Mouse (Mus musculus) heart, adult 8-10 months (tissue): ENCODE data around the gene Amer2. TPM values are rescaled to one million over a fixed set of nuclear protein-coding genes. Genes with fewer than 3 reads are reported as not detected.

ENCODE experiments used
- DNase-seq: peaks from one replicate; pipeline ENCODE4 v3.0.0; 2022; ENCODE audit warnings: low spot score
- total RNA-seq, 4 experiments: library from RNA; stranded (reverse); gene quantifications; 2 replicates each; pipeline ENCODE4 v1.2.4; 2022

The Amer2 gene
- total RNA-seq, 4 experiments from 2014 or later: not detected

DNA sequence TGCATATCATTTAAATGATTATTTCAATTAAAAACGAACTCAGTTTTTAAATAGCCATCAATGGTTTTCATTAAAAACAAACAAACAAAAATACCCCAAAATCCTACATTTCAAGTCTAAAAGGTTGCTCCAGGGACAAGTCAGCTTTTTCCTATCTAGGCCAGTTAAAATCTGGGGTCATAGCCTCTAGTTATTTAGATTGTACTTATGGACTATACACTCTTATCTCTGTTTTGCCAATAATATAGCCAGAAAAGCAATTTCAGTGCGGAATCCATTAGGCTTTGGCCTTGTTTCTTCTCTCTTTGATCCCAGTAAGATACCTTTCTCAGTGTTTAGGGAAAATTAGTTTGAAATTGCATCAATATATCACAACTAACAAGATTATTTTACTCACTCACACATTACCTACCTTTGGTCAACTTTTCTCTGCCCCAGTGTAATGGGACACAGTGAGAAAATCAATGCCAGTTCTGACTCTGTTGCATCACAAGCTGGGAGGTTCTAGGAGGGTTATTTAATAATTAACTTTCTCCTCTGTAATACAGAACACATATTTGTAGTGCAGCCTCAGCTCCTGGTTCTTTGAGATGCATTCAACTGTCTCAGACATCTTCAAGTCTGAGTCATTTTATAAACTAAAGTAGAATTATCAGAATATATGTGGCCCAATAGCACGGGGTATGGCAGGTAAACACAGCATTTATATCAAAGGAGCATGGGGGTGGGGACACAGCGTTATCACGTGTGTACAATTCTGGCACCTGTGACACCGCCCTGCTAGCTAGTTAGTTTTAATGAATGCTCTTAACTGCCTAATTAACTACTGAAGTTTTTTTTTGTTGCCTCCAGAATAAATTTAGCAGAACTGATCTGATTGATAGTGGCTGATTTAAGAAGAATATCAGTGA is 13.8 kb downstream of the Amer2 start:
- no peak for DNase-seq

DNA sequence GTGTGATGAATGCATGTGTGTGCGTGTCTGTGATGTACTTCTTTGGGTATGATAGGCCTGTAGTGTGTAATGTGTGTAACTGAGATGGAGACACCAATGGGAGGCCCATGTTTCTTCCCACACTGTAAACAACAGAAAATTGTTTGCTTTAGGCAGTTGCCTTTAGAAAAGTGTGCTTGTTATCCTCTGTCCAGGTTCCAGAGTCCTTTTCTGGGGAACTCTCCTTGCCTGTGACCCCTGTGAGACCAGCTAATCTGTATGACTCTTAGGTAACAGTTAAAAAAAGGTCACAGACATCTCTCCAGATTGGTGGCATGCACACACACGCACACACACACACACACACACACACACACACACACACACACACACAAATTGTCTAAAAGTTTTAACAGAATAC is 15.3 kb downstream of the Amer2 start:
- no peak for DNase-seq

- DNase-seq: no peak
These were observed 19.1 kb downstream of the Amer2 start for GRCm38 (mm10) chr14:60392202-60392601.

- no peak for DNase-seq
These were observed 24.3 kb downstream of the Amer2 start for GRCm38 (mm10) chr14:60397321-60397720.

DNA sequence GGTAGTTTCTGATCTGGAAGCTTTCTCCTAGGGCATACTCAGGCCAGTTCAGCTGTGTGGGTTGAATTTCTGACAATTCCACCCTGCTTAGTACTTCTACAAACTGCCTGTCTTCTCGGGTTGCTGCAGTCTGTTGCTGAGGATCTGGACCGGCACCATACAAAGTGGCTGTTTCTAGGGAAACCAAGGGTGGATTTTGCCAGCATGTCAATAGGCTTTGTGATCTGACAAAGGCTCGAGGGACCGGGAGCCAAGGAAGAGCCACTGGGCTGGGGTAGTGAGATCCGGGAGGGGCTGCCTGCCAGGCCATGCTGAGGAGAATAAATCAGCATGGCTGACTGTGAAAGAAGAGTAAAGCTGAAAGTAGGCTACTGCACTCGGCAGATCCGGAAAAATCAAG is 25.8 kb downstream of the Amer2 start:
- no peak for DNase-seq

- no peak for DNase-seq
These were observed 30.2 kb downstream of the Amer2 start for GRCm38 (mm10) chr14:60403228-60403627.

- no peak for DNase-seq
These were observed 32.8 kb downstream of the Amer2 start for GRCm38 (mm10) chr14:60405829-60406228.

DNA sequence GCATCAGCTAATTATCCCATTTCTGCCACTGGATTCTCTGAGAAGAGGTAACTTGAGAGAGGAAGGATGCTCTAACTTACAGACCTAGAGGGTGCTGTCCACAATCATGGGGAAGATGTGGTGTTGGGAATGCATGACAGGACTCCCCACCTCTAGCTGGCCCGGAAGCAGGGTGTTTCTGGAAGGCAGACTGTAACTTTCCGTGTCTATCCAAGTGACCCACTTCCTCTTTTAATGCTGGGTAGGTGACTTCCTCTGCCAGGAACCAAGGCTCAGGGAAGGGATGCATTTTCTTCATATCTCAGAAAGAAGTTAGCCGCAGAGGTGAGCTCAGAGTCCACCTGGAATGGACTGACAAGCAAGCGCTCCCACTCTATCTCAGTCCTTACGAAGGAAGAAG is 33.5 kb downstream of the Amer2 start:
- DNase-seq: no peak

DNA sequence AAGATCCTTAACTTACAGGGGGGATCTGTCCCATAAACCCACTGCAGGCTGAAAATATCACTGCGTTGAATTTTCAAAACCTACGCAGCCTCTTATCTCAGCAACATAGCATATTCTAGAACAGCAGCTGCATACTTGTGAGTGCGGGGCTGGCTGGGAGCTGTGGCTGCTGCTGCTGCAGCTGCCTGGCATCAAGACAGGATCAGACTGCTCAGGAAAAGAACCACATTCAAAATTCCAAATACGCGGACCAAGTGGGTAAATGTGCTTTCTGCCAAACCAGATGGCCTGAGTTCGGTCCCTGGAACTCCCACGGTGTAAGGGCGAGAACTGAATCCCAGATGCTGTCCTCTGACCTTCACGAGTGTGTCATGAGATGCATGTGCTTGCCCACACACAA is 34.3 kb downstream of the Amer2 start:
- DNase-seq: no peak

- DNase-seq: no peak
These were observed 36.8 kb downstream of the Amer2 start for GRCm38 (mm10) chr14:60409702-60410491.

DNA sequence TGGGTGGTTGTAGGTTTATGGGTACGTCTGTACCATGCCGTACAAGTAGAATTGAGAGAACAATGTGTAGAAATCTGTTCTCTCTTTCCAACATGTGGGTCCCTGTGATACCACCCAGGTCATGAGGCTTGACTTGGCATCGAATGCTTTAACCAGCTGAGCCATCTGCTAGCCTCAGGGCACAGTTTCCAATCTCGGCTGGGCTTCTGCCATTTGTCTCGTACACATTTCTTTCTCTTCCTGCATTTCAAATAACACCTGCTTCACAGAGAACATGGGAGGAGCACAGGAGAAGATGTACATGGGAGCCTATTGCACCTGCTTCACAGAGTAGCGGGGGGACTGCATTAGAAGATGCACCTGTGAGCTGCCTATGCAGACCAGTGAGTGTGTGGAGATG is 38.2 kb downstream of the Amer2 start:
- no peak for DNase-seq

DNA sequence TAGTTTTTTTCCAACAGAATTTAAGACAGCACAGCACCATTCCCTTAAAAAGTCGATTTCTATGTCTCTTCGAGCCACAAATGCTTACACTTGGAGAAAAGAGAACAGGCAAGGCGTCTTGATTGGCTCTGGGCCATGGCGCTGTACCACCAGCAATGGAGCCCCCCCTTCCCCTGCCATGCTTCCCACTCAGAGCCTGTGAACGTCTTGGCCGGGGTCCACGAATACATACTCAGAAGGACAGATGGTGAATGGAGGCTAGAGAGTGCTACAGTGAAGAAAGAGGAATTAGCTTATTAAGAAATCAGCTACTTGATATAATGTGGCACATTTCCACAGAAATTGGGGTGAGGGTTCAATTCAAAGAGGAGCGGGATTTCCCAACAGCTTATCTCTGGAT is 41.6 kb downstream of the Amer2 start:
- no peak for DNase-seq

- no peak for DNase-seq
These were observed 44.9 kb downstream of the Amer2 start for GRCm38 (mm10) chr14:60417924-60418323.

- DNase-seq: no peak
These were observed 49.9 kb downstream of the Amer2 start for GRCm38 (mm10) chr14:60422920-60423319.

GRCm38 (mm10) chr14:60424174-60424573 is 51.1 kb downstream of the Amer2 start:
- no peak for DNase-seq

GRCm38 (mm10) chr14:60425553-60425952 is 52.5 kb downstream of the Amer2 start:
- no peak for DNase-seq

GRCm38 (mm10) chr14:60427896-60428295 is 54.8 kb downstream of the Amer2 start:
- DNase-seq: no peak

GRCm38 (mm10) chr14:60429513-60429912 is 56.5 kb downstream of the Amer2 start:
- DNase-seq: no peak

DNA sequence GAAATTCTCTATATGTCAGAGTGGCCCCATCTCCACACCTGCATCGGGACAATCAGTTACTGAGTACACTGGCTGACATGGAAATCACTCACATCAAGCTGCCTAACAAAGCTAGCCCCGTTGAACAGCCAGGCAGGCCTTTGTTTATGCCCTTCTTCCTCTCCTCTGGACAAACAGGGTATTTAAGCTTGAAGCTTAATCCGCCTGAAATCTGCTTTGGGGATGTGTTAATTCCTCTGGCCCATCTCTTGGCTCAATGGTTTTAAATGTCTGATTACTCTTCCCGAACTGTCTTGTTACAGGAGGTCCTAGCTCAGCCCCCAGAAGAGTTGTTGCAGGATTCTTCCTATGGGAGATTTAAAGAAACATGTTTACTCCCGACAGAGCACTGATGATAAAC is 58.5 kb downstream of the Amer2 start:
- no peak for DNase-seq

GRCm38 (mm10) chr14:60432136-60432535 is 59.1 kb downstream of the Amer2 start:
- no peak for DNase-seq

GRCm38 (mm10) chr14:60435515-60435914 is 62.5 kb downstream of the Amer2 start:
- no peak for DNase-seq

GRCm38 (mm10) chr14:60436364-60436763 is 63.3 kb downstream of the Amer2 start:
- DNase-seq: no peak
